ENCODE assay signal across 9 mouse cellular contexts in genomic region chr1:153703445-153703991, GRCm38 (mm10). TPM values are rescaled to one million over a fixed set of nuclear protein-coding genes. Genes with fewer than 3 reads are reported as not detected.
DNase-seq lines count a peak whose midpoint lies in the region; ATAC-seq lines count a peak whose summit lies in the region.
"Had no signal": no experiment of that assay in that cellular context is flagged by ENCODE, and none has a peak within 500 bp of the region (broad histone marks: within the 10 kb centered on the region; RNA-seq: fewer than 3 reads in every experiment).

No protein-coding gene starts in this region.

- H3K9me3 ChIP-seq in heart, embryonic 14.5 days (ENCODE audit: control insufficient read depth, low read length) = no peaks in the 10 kb centered on the region
- no peaks in the 10 kb centered on the region for H3K9me3 ChIP-seq in limb, embryonic 15.5 days

- no peak for DNase-seq in heart, adult 8-10 months (ENCODE audit: low spot score)
- peak; percentile 42 for DNase-seq in embryo, embryonic 9.5 days (ENCODE audit: extremely low spot score)
- DNase-seq in heart, postnatal 4 days = peak; percentile 44
- DNase-seq in urinary bladder, postnatal 10 days (ENCODE audit: low spot score) = no peak
- no peak for DNase-seq in lung, postnatal 14 days
- DNase-seq in ovary, postnatal 14 days (ENCODE audit: low spot score) = no peak

- peak overlapping the region; percentile 39 for H3K4me2 ChIP-seq in heart, embryonic 14.5 days (ENCODE audit: low read length)
- no peak overlapping the region for H3K4me2 ChIP-seq in limb, embryonic 15.5 days

- 8% methylated on average over 12 of the region's 12 CpGs for WGBS in heart, embryonic 14.5 days
- WGBS in limb, embryonic 15.5 days = 16% methylated on average over 12 of the region's 12 CpGs

- 0 out of 2 replicates have a peak overlapping the region, but pooled peaks have one; percentile 23 for H3K9ac ChIP-seq in heart, embryonic 14.5 days (ENCODE audit: low read length)
- no peak overlapping the region for H3K9ac ChIP-seq in limb, embryonic 15.5 days

- 0 out of 4 replicates have a peak overlapping the region, but pooled peaks of 1 of the 2 experiments have one; percentile 0 for H3K27ac ChIP-seq in heart, embryonic 14.5 days (replicated peaks in 1 of 2; ENCODE audit: control insufficient read depth in 1 of 2, insufficient read depth in 1 of 2, low read depth in 2 of 2, low read length in 2 of 2)
- H3K27ac ChIP-seq in limb, embryonic 15.5 days = peak overlapping the region; percentile 43

- 0 out of 2 replicates have a peak, but pooled peaks have one; percentile 55 for ATAC-seq in heart, embryonic 14.5 days (ENCODE audit: insufficient number of reproducible peaks, insufficient read depth, low FRiP score, low read depth)
- peak; percentile 59; the same call in 1 of the 2 replicates for ATAC-seq in limb, embryonic 15.5 days (ENCODE audit: insufficient number of reproducible peaks, low FRiP score, low TSS enrichment, low read depth)

- H3K36me3 ChIP-seq in heart, embryonic 14.5 days (ENCODE audit: control insufficient read depth, insufficient read depth, low read length) = no peaks in the 10 kb centered on the region
- H3K36me3 ChIP-seq in limb, embryonic 15.5 days = no peaks in the 10 kb centered on the region

- no peaks in the 10 kb centered on the region for H3K27me3 ChIP-seq in heart, embryonic 14.5 days (ENCODE audit: control insufficient read depth, insufficient read depth, low read length)
- no peaks in the 10 kb centered on the region for H3K27me3 ChIP-seq in limb, embryonic 15.5 days

- peaks cover 16 to 21% of the 10 kb centered on the region in 2 experiments for H3K4me1 ChIP-seq in heart, embryonic 14.5 days (ENCODE audit: control insufficient read depth in 2 of 2, insufficient read depth in 2 of 2, low read length in 2 of 2)
- peaks cover 47% of the 10 kb centered on the region for H3K4me1 ChIP-seq in limb, embryonic 15.5 days

- no peak overlapping the region for H3K4me3 ChIP-seq in heart, embryonic 14.5 days (ENCODE audit: control insufficient read depth in 1 of 2, insufficient read depth in 1 of 2, low read depth in 1 of 2, low read length in 2 of 2)
- no peak overlapping the region for H3K4me3 ChIP-seq in limb, embryonic 15.5 days
- H3K4me3 ChIP-seq: megakaryocyte, embryonic 14.5 days had no signal

RNA-seq across cellular contexts. Expression of gene Rgs16, which starts 36.6 kb away (rescaled TPM):
- 1.8 and 2.2 TPM in 2 replicates for polyA plus RNA-seq in heart, embryonic 14.5 days (2014; fragmentation: Nextera tagmentation; extraction: Ambion mirVana)
- total RNA-seq in heart, adult 8-10 months (2022) = 1 to 10 TPM; 1.2 to 2.6 (median 2.0) TPM
- 1 to 10 TPM; 3.1 to 4.6 TPM for total RNA-seq in heart, postnatal 4 days (2021)
- polyA plus RNA-seq in limb, embryonic 15.5 days (2015; fragmentation: Nextera tagmentation; extraction: Ambion mirVana) = 12.7 and 17.9 TPM in 2 replicates

RNA-seq across cellular contexts. Expression of gene Rnasel, which starts 45.7 kb away (rescaled TPM):
- polyA plus RNA-seq in heart, embryonic 14.5 days (2014; fragmentation: Nextera tagmentation; extraction: Ambion mirVana) = 24.3 and 26.7 TPM in 2 replicates
- 1 to 10 TPM; 3.8 to 4.4 (median 3.9) TPM for total RNA-seq in heart, adult 8-10 months (2022)
- total RNA-seq in heart, postnatal 4 days (2021) = 10 to 100 TPM; 20.5 to 21.1 TPM
- 10.2 and 10.6 TPM in 2 replicates for polyA plus RNA-seq in limb, embryonic 15.5 days (2015; fragmentation: Nextera tagmentation; extraction: Ambion mirVana)

RNA-seq across cellular contexts. Expression of gene Rgs8, which starts 50.7 kb away (rescaled TPM):
- 0.08 and 0.58 TPM in 2 replicates for polyA plus RNA-seq in heart, embryonic 14.5 days (2014; fragmentation: Nextera tagmentation; extraction: Ambion mirVana)
- total RNA-seq in heart, adult 8-10 months (2022) = not detected
- total RNA-seq in heart, postnatal 4 days (2021) = under 1 TPM in 1 of 2 experiments, not detected in 1; 0.09 TPM
- 0.61 and 0.91 TPM in 2 replicates for polyA plus RNA-seq in limb, embryonic 15.5 days (2015; fragmentation: Nextera tagmentation; extraction: Ambion mirVana)

Comparison
In these comparisons a context has a peak if more than half of its experiments do, and no peak if none do; other contexts are left out.
1. DNase-seq: peak in embryo, embryonic 9.5 days (single experiment) and heart, postnatal 4 days (single experiment); none in heart, adult 8-10 months (single experiment), urinary bladder, postnatal 10 days (single experiment), lung, postnatal 14 days (single experiment) and ovary, postnatal 14 days (single experiment).
2. RNA of gene Rnasel, which starts 45.7 kb away (total RNA-seq): 20.5 to 21.1 TPM in heart, postnatal 4 days; 3.8 to 4.4 TPM in heart, adult 8-10 months; every median in the first group is over 4 times any median in the second.